Mouse (Mus musculus) activated CD4-positive, CD25-positive, alpha-beta regulatory T cell, adult 4 months (primary cell): Measurements from ENCODE around the gene Ppm1k. TPM values are rescaled to one million over a fixed set of nuclear protein-coding genes. Genes with fewer than 3 reads are reported as not detected.
"Not testable (repeated sequence)": the region's sequence is repeated elsewhere in the genome, so short reads cannot be mapped to it uniquely, and the experiment has no call there.

Experiments used
- ATAC-seq: one replicate; pipeline ENCODE4 v1.8.0; 2017
- polyA plus RNA-seq, 2 experiments: library from polyadenylated mRNA; unstranded; fragments of 100-300 nt; shearing (Covaris generic); gene quantifications; one replicate each; pipeline ENCODE4 v1.2.1; 2017

Ppm1k gene
- polyA plus RNA-seq, 2 experiments from 2014 or later = 12.9 to 16.2 TPM

- no peak for ATAC-seq
Observed at GRCm38 (mm10) chr6:57531441-57531840, 3.8 kb downstream of the Ppm1k start.

GRCm38 (mm10) chr6:57531011-57531410, 4.3 kb downstream of the Ppm1k start:
- no peak for ATAC-seq

GRCm38 (mm10) chr6:57529336-57529845, 5.9 kb downstream of the Ppm1k start:
- ATAC-seq = no peak

GRCm38 (mm10) chr6:57526933-57527332, 8.3 kb downstream of the Ppm1k start:
- no peak for ATAC-seq

GRCm38 (mm10) chr6:57524742-57525141, 10.5 kb downstream of the Ppm1k start:
- no peak for ATAC-seq

GRCm38 (mm10) chr6:57520749-57521652, 14.3 kb downstream of the Ppm1k start:
- ATAC-seq = no peak

- no peak for ATAC-seq
Observed at GRCm38 (mm10) chr6:57514035-57514374, 21.3 kb downstream of the Ppm1k start.

GRCm38 (mm10) chr6:57513351-57514034, 21.8 kb downstream of the Ppm1k start:
- ATAC-seq = no peak

- no peak for ATAC-seq
Observed at GRCm38 (mm10) chr6:57511899-57512298, 23.4 kb downstream of the Ppm1k start.

GRCm38 (mm10) chr6:57503662-57504379, 31.4 kb downstream of the Ppm1k start:
- no peak for ATAC-seq

GRCm38 (mm10) chr6:57499209-57499608, 36.1 kb downstream of the Ppm1k start:
- ATAC-seq = no peak

GRCm38 (mm10) chr6:57468161-57468560, 67.1 kb downstream of the Ppm1k start:
- ATAC-seq = not testable (repeated sequence)

Other genes with a start within 250 kb of the Ppm1k start
- gene Vmn1r16, start 206.0 kb downstream of the Ppm1k start, polyA plus RNA-seq = not detected
- not detected for gene Vmn1r17, start 171.7 kb downstream of the Ppm1k start, polyA plus RNA-seq
- not detected for gene Vmn1r18, start 139.7 kb downstream of the Ppm1k start, polyA plus RNA-seq
- gene Vmn1r19, start 131.7 kb downstream of the Ppm1k start, polyA plus RNA-seq = not detected
- gene Vmn1r20, start 106.5 kb downstream of the Ppm1k start, polyA plus RNA-seq = not detected
- gene Herc6, start 45.5 kb upstream of the Ppm1k start, polyA plus RNA-seq = 10 to 100 TPM; 23.2 to 26.4 TPM
- gene Pyurf, start 156.6 kb upstream of the Ppm1k start, polyA plus RNA-seq = 1 to 10 TPM; 4.0 to 4.2 TPM
- 1 to 10 TPM; 4.2 to 5.7 TPM for gene Lancl2, start 167.1 kb upstream of the Ppm1k start, polyA plus RNA-seq